Mouse (Mus musculus): ENCODE data around the gene Disc1.

The Disc1 gene

DNA sequence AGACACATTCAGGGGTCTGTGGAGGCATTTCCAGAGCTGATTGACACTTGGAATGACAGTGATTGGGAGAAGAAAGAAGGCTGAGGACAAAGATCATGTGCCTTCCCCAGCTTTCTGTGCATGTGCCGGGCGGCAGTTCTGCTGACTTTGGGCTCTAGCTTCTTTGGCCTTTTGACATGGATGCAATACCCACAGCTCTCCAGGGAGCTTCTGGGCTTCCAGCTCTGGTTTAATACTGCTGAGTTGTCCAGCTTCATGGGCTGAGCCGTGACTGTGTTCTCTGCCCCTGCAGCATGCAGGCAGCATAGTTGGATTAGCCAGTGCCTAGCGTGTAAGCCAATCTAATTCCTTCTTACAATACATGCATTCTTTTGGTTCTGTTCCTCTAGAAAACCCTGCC, 72.5 kb downstream of the Disc1 start:
- no peak for DNase-seq (ENCODE audit: low read depth, low spot score)

DNA sequence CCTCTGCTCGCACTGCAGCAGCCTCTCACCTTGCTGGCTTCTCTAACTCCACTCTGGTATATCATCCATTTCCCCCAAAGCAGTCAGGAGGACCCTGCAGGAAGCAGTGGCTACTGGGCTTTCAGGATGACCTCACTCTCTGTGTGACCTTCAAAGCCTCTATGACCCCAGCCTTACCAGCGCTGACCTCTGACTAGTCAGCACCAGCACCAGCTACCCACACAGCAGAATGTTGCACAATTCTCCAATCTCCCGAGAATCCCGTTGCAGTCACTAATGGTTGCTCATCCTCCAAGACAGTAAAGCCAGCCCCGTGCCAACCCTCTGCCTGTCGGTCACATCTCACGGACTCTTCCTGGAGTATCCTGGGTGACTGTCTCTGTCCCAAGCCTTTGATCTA, 73.6 kb downstream of the Disc1 start:
- DNase-seq (ENCODE audit: low read depth, low spot score) = no peak

DNA sequence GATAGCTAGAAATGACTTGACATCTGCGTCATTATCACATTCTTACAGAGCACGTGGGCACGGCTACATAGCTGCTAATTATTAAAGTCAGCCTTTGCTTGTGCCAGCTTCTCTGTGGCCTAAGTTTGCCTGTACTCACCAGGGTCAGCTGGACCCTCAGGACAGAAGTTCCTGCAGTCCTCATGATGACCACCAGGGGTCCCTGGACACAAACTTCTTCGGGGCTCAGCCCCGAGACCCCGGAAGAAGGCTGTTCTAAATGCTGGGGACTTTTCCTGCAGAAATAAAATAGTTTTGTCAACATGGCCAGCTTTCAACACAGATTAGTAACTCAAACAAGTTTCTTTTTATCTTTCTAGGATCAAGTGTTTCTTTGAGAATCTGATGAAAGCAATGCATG, 74.3 kb downstream of the Disc1 start:
- DNase-seq (ENCODE audit: low read depth, low spot score) = peak; percentile 32

DNA sequence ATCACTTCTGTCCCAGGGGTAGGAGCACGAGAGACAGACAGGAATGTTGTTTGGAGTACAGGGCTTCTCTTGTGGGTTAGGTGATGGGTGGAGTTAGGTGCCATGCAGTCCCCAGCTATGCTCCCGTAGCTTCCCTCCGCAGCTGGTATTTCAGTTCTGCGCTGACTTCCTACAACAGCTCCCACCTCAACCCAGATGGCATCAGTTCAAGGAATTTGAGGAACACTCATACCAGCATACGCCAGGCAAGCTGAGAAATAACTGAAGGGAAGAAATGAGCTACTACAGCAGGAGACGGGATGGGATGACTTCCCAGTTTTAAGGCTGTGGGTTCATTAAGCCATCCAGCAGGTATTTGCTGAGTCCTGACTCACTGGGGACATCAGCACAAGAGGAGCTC, 76.8 kb downstream of the Disc1 start:
- no peak for DNase-seq (ENCODE audit: low read depth, low spot score)

DNA sequence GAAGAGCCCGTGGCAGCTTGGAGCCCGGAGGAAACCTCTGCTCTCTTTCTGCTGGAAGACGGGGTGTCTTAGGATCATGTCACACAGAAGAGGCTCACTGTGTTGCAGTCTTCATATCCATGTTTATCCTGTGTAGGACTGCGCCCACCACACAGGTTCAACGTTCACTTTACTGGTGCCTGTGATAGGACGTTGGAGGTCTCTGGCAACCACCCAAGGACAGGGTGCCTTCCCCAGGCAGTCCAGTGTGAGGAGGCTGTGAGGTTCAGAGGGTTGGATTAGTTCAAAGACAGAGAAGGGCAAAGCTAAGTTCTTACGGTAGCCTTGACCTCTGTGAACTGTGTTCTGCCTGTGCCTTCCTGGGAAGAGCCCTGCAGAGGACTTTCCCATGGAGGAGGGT, 77.3 kb downstream of the Disc1 start:
- DNase-seq (ENCODE audit: low read depth, low spot score) = no peak

DNA sequence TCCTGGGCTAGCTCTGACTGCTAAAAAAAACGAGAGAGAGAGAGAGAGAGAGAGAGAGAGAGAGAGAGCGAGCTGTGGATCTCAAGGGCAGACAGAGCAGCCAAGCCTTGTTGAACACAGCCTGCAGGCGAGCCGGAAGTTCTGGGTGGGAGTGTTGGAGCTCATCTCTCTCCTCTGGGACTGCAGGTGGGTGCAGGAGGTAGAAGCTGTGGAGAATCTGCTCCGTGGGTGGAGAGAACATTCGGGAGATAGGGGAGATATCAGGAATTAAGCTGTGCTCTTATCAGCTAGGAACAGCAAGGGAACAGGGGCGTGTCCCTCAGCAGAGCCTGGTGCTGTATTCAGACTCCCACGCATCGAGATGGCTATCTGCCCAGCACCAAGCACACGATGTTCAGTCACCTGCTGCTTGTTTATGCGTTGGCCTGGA, 79.7 kb downstream of the Disc1 start:
- DNase-seq (ENCODE audit: low read depth, low spot score) = no peak

DNA sequence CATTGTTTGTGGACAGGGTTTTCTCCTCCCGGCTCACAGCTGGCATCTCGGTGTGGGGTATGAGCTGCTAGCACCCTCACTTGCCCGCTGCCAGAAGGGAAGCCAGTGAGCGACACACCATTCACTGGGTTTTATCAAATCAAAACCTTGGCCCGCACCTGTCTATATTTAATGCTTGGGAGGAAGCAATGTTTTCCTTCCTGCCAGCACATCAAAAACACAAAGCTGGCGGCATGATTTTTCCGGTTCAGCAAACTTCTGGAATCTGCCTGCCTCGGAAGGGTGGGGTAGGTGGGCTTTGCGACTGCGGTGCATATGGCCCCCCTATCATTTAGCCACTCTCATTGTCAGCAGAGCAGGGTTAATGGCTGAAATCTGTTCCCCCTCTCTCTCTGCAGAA, 80.9 kb downstream of the Disc1 start:
- DNase-seq (ENCODE audit: low read depth, low spot score) = no peak

DNA sequence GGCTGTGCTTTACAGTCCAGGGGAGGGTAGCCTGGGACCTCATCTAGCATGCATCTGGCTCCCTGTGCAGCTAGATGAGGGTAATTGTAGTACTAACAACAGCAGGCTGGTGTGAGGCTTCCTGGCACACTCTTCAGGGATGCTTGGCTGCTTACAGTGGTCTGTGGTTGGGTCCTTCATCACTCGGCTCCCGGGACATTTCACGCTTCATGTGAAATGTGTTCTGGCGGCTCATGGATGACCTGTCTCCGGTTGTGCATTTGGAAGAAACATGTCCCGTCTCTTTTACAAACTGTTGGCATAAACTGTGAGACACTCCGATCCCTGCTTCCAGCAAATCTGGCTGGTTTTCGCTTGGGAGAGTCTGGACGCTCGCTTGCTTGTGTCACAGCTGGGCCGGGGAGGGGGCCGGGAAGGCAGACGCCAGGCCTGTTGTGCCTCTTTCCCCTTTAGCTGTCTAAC, 85.7 kb downstream of the Disc1 start:
- no peak for DNase-seq (ENCODE audit: low read depth, low spot score)

DNA sequence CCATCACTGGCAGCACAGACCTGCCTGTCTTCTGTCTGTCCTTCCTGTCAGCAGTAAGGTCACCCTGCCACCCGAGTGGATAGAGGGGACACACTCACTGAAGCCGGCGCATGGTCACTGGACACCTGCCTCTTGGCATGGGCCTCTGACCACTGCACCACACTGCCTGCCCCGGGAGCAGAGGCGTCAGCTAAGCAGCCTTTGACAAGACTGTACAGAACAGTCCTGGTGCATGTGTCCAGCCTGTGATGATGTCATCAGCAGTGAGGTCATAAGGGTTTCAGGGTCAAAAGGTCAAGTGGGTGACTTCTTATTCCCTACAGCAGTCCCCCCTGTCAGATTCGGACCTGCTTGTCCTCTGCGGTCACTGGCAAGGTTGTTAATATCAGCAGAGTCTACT, 87.0 kb downstream of the Disc1 start:
- DNase-seq (ENCODE audit: low read depth, low spot score) = no peak

DNA sequence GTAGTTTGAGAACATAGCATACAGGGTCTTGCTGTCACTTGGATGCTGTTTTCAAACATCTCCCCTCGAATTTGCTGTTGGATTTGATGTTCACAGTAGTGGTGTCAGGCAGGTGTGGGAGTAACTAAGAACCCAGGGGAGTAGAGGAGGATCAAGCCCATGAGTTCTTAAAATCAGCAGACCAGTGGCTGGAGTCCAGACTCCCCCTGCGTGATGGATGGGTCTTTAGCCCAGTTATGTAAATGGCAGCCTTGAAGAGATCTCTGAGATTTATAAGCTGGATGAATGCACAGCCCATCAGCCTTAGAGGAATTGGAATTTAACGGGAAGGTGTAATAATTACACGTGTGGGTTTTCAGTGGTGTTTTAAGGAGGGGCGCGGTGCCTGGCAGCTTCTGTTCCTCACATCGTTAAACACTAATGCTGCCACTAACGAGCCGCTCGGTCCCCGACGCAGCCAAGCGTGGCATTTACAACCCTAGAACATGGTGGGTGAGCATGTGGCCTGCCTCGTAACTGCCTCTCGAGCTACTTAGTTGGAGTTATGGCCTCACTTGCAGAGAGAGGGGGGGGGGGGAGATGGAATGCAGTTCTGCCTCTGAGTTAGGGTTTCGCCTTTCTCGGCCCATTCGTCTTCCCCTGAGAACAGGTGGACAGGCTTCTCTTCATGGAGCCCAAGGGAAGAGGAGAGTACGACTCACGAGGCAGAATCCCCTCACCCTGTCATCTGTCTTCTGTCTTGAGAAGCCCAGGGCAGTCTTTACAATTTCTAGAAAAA, 103.1 kb downstream of the Disc1 start:
- no peak for DNase-seq (ENCODE audit: low read depth, low spot score)

DNA sequence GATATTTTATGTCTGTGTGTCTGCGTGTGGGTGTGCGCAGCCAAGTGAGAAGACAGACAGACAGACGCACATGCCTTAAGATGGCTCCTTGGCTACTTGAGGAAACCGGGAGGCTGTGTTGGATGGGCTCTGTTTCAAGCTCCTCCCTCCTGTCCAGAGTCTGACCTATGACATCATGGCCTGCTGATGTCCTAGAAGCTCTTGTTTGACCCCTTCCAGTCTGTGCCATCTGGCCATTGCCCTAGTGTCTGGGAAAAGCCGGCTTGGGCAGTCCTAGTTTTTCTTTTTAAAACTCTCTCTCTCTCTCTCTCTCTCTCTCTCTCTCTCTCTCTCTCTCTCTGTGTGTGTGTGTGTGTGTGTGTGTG, 103.6 kb downstream of the Disc1 start:
- no peak for DNase-seq (ENCODE audit: low read depth, low spot score)

DNA sequence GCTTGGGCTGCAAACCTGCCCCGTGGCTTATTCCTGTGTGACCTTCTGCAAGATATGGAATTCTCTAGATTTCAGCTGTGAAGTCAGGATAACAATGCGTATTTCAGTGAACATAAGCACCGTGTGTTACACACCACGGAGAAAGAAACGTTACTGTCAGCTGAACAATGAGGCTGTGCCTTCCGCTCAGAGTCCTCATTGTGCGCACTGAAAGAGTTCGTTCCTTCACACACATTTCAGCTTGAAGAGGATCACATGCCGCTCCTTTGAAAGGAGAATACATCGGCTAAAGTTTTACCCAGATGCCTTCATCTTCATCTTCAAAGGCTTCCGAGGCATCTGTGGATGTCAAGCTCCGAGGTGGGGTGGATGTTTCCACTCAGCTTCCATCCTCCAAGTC, 105.4 kb downstream of the Disc1 start:
- no peak for DNase-seq (ENCODE audit: low read depth, low spot score)

DNA sequence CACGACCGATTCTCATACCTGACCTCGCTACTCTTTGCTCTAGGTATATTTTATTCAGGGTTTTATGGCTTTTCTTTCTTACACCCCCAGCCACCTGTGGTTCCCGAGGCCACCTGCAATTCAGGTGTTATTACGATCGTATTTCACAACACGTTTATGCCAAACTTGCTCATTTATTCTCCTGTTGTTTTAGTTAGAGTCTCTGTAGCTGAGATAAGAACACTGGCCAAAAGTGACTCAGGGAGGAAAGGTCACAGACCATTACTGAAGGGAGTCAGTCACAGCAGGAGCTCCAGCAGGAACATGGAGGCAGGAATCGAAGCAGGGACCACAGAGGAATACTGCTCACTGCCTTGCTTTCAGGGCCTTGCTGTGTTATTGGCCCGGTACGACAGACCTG, 109.5 kb downstream of the Disc1 start:
- no peak for DNase-seq (ENCODE audit: low read depth, low spot score)

DNA sequence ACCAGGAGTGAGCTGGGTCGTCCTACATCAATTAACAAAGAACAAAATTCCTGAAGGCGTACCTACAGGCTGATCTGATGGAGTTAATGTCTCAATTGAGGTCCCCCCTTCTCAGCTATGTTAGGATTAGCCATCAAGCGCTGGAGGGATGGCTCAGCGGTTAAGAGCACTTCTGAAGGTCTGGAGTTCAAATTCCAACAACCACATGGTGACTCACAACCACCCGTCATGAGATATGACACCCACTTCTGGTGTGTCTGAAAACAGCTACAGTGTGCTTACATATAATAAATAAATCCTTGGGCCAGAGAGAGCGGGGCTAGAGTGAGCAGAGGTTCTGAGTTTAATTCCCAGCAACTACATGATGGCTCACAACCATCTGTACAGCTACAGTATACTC, 109.9 kb downstream of the Disc1 start:
- DNase-seq (ENCODE audit: low read depth, low spot score) = no peak

DNA sequence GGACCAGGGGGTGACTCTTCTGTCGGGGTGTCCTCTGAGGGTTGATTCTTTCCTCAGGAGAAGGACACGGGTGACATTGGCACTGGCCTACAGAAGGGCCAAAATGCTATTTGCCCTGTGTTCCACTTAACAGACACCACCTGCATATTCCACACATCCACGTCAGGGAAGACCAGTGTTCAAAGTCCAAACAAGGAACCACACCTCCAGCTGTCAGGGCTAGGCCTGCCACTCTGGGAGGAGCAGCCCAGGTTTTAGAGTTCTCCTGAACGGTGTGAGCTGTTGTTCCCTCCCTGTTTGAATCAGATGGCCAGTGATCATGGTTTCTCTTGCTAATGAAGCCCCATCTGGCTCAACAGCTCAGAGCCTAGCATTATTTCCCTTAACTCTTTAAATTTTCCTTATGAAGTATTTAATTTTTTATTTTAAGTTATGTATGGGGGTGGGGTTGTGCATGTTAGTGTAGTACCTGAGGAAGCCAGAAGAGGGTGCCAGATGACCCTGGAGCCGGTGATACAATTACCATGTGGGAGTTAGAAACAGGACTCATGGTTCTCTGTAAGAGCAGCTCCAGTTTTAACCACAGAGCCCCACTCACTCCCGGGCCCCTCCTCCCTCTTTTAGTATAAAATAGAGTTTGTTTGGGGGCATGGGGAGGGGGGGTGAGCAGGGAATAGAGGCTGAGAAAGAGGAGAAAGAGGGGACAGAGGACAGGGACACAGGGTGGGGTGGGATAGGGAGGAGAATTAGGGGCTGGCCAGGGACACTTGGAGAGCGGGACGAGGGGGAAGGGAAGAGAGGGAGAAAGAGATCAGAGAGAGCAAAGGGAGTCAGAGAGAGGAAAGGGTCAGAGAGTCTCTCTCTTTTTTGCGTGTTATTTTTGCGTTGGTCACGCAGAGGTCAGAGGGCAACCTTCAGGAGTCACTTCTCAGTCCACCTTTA, 111.8 kb downstream of the Disc1 start:
- DNase-seq (ENCODE audit: low read depth, low spot score) = peak; percentile 64

DNA sequence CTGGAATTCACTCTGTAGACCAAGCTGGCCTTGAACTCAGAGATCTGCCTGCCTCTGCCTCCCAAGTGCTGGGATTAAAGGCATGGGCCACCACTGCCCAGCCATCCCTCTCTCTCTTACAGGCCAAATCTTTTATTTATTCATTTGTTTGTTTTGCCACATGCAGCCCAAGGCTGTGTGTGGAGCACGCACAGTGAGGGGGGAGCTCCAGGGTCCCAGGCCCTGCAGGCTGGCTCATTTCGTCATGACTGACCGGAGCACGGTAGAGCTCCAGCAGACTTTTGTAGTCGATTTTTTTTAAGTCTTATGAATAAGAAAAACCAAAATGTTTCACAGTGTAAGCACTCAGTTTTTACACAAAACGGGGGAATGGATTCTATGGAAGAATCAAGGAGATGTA, 112.5 kb downstream of the Disc1 start:
- no peak for DNase-seq (ENCODE audit: low read depth, low spot score)

DNA sequence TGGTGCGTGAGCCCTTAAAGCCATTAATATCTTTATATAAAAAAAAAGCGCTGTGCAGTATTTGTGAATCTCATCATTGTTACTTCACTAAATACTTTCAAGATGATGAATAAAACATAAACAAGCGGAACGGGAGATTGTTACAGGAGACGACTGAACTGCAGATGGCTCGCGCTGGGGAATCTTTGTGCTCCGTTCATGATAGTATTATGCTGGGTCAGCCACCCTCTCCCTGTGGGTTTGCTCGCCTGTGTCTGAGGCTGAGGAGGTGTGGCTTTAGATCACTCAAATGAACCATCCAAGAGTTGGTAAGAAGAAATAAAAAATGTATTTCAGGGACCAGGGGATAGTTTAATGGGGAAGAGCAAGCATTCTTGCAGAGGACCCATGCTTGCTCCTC, 113.0 kb downstream of the Disc1 start:
- DNase-seq (ENCODE audit: low read depth, low spot score) = no peak

DNA sequence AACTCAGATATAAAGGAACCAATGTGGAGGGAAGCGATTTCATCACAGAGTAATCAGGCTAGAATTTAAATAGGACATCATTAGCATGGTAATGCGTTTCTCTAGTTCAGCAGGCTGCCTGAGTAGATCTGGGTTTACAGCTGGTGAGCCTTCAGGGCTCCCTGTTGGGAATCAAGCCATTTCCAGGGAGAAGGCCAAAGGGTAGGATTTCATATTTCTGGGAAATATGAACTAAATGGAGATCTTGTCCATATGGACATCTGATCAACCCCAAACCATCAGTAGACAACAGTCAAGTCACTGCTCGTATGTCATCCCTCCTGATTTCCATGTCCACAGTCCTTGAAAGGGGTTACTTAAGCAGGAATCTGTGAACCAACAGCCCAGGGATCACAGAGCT, 115.6 kb downstream of the Disc1 start:
- DNase-seq (ENCODE audit: low read depth, low spot score) = no peak

DNA sequence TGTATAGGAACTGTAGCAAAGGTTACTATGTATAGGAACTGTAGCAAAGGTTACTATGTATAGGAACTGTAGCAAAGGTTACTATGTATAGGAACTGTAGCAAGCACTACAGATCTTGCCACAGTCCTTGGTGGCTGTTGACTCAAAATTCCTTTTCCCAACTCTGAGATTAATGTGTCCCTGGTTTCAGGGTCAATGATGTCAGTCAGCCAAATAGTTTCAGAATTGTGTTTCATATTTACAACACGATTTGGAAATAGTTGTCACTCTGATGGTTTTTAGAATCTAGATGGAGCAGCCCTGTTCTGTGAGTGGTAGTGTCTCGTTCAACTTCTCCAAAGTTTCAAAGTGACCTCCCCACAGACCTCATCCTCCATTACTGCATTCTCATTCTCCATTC, 117.5 kb downstream of the Disc1 start:
- DNase-seq (ENCODE audit: low read depth, low spot score) = no peak

DNA sequence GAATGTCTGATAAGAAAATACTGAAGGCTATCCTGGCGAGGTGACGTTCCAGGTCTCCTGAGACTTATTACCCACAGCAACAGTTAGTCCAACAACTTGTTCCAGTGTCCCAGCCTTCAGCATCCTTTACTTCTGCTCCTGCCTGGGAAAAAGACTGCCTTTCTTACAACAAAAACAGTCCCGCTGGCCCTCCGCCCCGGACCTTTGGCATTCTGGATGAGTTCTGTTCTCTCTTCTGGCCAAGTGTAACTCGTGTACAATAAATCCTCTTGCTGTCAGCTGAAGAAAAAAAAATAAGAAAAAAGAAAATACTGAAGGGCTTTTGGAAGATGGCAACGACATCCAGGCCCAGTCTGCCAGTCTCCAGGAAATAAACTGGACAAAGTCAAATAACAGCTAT, 120.2 kb downstream of the Disc1 start:
- DNase-seq (ENCODE audit: low read depth, low spot score) = no peak

DNA sequence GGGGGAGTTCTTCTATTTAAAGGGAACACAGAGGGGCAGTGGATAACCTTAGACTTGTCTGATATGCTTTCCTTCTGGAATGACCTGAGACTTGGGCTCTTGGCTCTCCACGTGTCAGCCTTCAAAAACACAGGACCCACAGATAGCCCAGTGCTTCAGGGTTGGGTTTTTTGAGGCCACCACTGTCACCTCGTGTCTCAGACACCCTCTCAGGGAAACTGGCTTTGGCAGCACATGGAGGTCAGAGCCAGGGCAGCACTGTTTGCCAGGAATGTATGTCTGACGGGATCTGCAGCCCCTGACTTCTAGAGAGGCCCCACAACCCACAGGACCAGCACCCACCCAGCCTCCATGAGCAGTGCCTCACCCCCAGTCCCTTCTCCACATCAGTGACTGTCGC, 120.9 kb downstream of the Disc1 start:
- DNase-seq (ENCODE audit: low read depth, low spot score) = no peak

DNA sequence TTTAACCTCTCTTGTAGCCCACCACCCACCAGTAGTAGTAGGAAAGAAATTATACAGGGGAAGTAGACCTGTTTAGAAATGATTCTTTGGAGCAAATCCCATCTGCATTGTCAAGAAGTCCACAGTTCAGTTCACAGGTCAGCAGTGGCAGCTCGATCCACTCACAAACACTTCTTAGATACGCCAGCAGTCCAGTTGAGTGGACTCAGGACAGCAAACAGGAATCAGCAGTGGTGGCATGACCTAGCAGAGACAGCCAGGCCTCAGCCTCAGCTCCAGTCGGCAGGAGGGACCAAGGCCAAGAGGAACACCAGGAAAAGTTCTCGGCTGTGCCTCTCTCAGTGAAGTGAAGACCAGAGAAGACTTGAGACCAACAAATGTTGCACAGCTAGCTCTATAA, 121.7 kb downstream of the Disc1 start:
- DNase-seq (ENCODE audit: low read depth, low spot score) = no peak

DNA sequence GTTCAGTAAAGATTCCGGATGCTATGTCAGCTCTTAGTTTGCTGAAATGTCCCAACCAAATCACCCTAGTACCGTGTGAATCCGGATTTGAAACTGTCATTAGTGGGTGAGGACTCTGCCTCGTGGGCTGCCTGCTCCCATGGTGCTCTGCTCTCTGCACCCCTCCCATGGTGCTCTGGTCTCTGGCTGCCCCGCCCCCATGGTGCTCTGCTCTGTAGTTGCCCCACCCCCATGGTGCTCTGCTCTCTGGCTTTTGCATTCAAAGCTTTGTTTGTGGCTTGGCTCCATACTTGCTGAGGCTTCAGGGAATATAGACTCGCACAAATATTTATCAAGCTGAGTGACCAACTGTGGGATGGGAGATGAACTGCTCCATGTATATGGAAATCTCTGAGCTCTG, 123.1 kb downstream of the Disc1 start:
- peak; percentile 64 for DNase-seq (ENCODE audit: low read depth, low spot score)
